Mouse (Mus musculus) cerebellum, adult 2 months (tissue): Measurements from ENCODE around the gene Gramd1a.

Experiments used
- CTCF ChIP-seq: fragments of 200-500 bp; IDR thresholded peaks from 2 replicates; pipeline ENCODE4 v1.5.1; 2011; ENCODE audit warnings: low read depth, mild to moderate bottlenecking, control low read depth, low read length, moderate library complexity, borderline replicate concordance; ENCODE audit not compliant: insufficient read depth
- POLR2A ChIP-seq: fragments of 200-500 bp; IDR thresholded peaks from 2 replicates; pipeline ENCODE4 v1.6.1; 2011; ENCODE audit warnings: low read length, control low read depth, borderline replicate concordance; ENCODE audit not compliant: insufficient read depth

GRCm38 (mm10) chr7:31195591-31196307 is 40.1 kb upstream of the Gramd1a start:
- no peak for TF ChIP-seq POLR2A
- no peak for TF ChIP-seq CTCF
